Mouse (Mus musculus) lung, embryonic 14.5 days (tissue): ENCODE measurements at regions not wholly inside any gene's neighbourhood (a gene's known extent, or its start where the extent isn't known, plus 50 kb on each side); places are given as distances from the start of the nearest gene placed in this dataset.

Experiments used
- ATAC-seq: fragments of 200-750 bp; cut with Nextera tagmentation; 2 replicates; pipeline ENCODE4 v1.8.0; 2017; ENCODE audit warnings: mild to moderate bottlenecking, moderate TSS enrichment, moderate library complexity; ENCODE audit not compliant: insufficient read depth
- DNase-seq: peaks from one replicate; pipeline ENCODE4 v3.0.0-alpha.2; 2015
- H3K27ac ChIP-seq: fragments of 300-500 bp; sonication (generic); 2 replicates; pipeline ENCODE4 v1.5.1; 2014; ENCODE audit warnings: low read depth, mild to moderate bottlenecking, moderate library complexity
- H3K27me3 ChIP-seq: fragments of 300-500 bp; sonication (generic); 2 replicates; pipeline ENCODE4 v1.6.1; 2014; ENCODE audit warnings: low read length, control low read depth; ENCODE audit not compliant: insufficient read depth
- H3K36me3 ChIP-seq: fragments of 300-500 bp; sonication (generic); 2 replicates; pipeline ENCODE4 v1.6.1; 2014; ENCODE audit warnings: control low read depth; ENCODE audit not compliant: insufficient read depth
- H3K4me1 ChIP-seq: fragments of 300-500 bp; sonication (generic); 2 replicates; pipeline ENCODE4 v1.6.1; 2014; ENCODE audit warnings: antibody characterized with exemption, control low read depth; ENCODE audit not compliant: insufficient read depth
- H3K4me2 ChIP-seq: fragments of 300-500 bp; sonication (generic); 2 replicates; pipeline ENCODE4 v1.6.1; 2014; ENCODE audit warnings: mild to moderate bottlenecking
- H3K4me3 ChIP-seq: fragments of 300-500 bp; sonication (generic); 2 replicates; pipeline ENCODE4 v1.5.1; 2014; ENCODE audit warnings: low read depth, low read length
- H3K9ac ChIP-seq: fragments of 300-500 bp; sonication (generic); 2 replicates; pipeline ENCODE4 v1.6.1; 2014
- H3K9me3 ChIP-seq: fragments of 300-500 bp; sonication (generic); 2 replicates; pipeline ENCODE4 v1.6.1; 2016; ENCODE audit warnings: low read depth, low read length, control low read depth
- CTCF ChIP-seq: IDR thresholded peaks from 2 replicates; pipeline ENCODE4 v1.5.1; 2016; ENCODE audit warnings: antibody characterized with exemption, low read depth
- WGBS: fragments of 180-500 bp; shearing (Covaris S2); extraction: QIAGEN DNeasy Blood & Tissue Kit; methylation state at CpG from one replicate; pipeline ENCODE4 v1.1.7; 2014; 5-methylcytosine and 5-hydroxymethylcytosine counted together

GRCm38 (mm10) chrX:98476473-98477254 lies 328.1 kb downstream of the Ar start:
- ATAC-seq (no peak), DNase-seq (no peak)
- no peak overlapping the region for H3K9ac ChIP-seq
- H3K9me3 ChIP-seq: no peaks in the 10 kb centered on the region
- H3K4me1 ChIP-seq: no peaks in the 10 kb centered on the region
- H3K4me3 ChIP-seq: no peak overlapping the region
- H3K4me2 ChIP-seq: no peak overlapping the region
- TF ChIP-seq CTCF: no peak
- no peaks in the 10 kb centered on the region for H3K27me3 ChIP-seq
- no peaks in the 10 kb centered on the region for H3K36me3 ChIP-seq
- H3K27ac ChIP-seq: no peak overlapping the region
- 89% methylated on average over 4 of the region's 4 CpGs for WGBS
